Mouse (Mus musculus): Measurements from ENCODE around the gene Tada1. TPM values are rescaled to one million over a fixed set of nuclear protein-coding genes. Genes with fewer than 3 reads are reported as not detected.

The Tada1 gene
- polyA plus RNA-seq (2016; fragmentation: Nextera tagmentation; extraction: Ambion mirVana), result 60.3 and 60.7 TPM in 2 replicates

DNA sequence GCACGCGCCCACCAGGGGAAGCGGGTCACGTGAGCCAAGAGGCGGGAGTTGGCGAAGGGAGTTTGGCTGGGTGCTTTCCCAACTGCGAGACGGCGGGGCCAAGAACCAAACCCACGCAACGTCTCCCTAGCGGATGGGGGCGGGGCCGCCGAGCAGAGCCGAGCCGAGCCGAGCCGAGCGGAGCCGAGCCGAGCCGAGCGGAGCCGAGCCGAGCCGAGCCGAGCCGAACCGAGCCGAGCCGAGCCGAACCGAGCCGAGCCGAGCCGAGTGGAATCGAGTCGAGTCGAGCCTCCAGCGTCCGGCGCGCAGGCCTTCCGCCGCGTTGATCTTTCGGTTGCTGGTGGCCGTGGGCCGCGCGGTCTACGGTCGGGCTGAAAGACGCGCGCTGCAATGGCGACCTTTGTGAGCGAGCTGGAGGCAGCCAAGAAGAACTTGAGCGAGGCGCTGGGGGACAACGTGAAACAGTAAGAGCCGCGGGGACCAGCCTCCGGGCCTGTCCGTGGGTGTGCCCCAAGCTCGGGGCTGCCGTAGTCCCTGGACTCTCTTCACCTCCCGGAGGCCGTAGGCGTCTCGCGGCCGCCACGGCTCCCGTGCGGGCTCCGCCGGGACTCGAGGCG is at the start of gene Tada1:
Gene Tada1 (plus strand): TSS at position 85 of the 617 bp plus-strand sequence.
- peaks cover 19% of the 10 kb centered on the region for H3K36me3 ChIP-seq
- peaks cover 19% of the 10 kb centered on the region for H3K4me1 ChIP-seq (replicated peaks)
- H3K27ac ChIP-seq, result peak within 1 kb of the TSS; percentile 90
- H3K27me3 ChIP-seq, result no peaks in the 10 kb centered on the region
- ATAC-seq (ENCODE audit: insufficient number of reproducible peaks, insufficient read depth, low FRiP score, low TSS enrichment, low read depth), result peak; percentile 92
- under 1% methylated on average over 77 of the region's 81 CpGs for WGBS
- peak within 1 kb of the TSS; percentile 66 for H3K4me2 ChIP-seq
- 0 out of 2 replicates have a peak, but pooled peaks cover 3% of the 10 kb centered on the region for H3K9me3 ChIP-seq
- H3K4me3 ChIP-seq (replicated peaks), result peak within 1 kb of the TSS; percentile 96
- peak within 1 kb of the TSS; percentile 97 for H3K9ac ChIP-seq (replicated peaks)

DNA sequence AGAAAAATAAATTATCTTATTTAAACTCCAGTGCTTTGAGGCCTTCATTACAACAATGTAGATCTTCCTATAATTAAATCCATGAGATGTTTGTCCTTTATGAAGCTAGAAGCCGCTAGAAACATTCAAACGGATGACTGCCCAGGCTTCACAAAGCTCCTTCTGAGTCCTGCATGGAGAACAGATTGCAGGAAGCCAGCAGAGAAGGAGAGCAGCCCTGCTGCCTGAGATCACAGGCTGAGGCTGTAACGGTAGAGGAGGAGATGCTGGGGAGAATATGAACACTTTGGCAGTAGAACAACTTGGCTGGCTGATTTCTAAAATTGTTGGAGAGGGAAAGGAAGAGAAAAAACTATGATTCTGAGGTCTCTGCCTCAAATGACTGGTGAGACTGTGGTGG is 48.1 kb upstream of the Tada1 start:
- no peak overlapping the region for H3K4me2 ChIP-seq
- H3K36me3 ChIP-seq, result no peaks in the 10 kb centered on the region
- no peak overlapping the region for H3K4me3 ChIP-seq (replicated peaks)
- H3K9me3 ChIP-seq, result no peaks in the 10 kb centered on the region
- no peaks in the 10 kb centered on the region for H3K4me1 ChIP-seq (replicated peaks)
- no peak overlapping the region for H3K27ac ChIP-seq
- ATAC-seq (ENCODE audit: insufficient number of reproducible peaks, insufficient read depth, low FRiP score, low TSS enrichment, low read depth), result no peak
- H3K9ac ChIP-seq (replicated peaks), result no peak overlapping the region
- WGBS, result 59% methylated on average over 3 of the region's 3 CpGs
- H3K27me3 ChIP-seq, result no peaks in the 10 kb centered on the region

DNA sequence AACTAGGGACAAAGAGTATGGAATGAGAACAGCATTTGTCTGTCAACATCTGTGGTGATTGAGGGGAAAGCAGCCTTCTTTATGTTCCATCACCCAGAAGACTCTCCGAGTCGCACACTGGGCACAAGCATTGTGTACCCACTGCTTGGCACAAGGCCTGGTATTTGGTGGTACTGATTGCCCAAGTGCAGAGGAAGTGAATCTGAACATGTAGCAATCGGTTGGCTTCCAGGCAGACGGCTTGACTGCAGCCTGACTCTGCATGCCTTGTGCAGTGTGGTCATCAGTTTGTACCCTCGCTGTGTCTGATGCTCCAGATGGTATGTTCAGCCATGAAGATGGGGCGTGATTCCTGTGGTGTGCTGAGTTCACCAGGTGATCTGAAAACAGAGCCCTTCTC is 39.8 kb upstream of the Tada1 start:
- no peak for ATAC-seq (ENCODE audit: insufficient number of reproducible peaks, insufficient read depth, low FRiP score, low TSS enrichment, low read depth)
- Histone ChIP-seq H3K27me3 (no peaks in the 10 kb centered on the region), H3K27ac (no peak overlapping the region), H3K4me1 (replicated peaks) (no peaks in the 10 kb centered on the region; the same call in 1 of the 2 replicates), H3K36me3 (no peaks in the 10 kb centered on the region), H3K9ac (replicated peaks) (no peak overlapping the region), H3K9me3 (no peaks in the 10 kb centered on the region), H3K4me2 (no peak overlapping the region), H3K4me3 (replicated peaks) (no peak overlapping the region)
- WGBS, result 86% methylated on average over 6 of the region's 6 CpGs

DNA sequence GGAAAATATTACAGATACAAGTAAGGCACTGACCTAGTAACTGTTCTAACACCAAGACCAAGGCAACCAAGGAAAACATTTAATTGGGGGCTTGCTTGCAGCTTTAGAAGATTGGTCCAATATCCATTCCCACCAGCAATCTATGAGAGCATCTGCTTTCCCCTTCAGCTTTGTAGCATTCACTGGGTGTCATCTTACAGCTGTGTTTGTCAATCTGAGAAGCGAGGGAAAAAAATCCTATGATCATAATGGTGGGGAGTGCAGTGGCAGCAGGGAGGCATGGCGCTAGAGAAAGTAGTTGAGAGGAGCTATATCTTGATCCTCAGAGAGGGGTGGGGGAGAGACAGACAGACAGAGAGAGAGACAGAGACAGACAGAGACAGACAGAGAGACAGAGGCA is 36.8 kb upstream of the Tada1 start:
- no peaks in the 10 kb centered on the region; the same call in 1 of the 2 replicates for H3K4me1 ChIP-seq (replicated peaks)
- ATAC-seq (ENCODE audit: insufficient number of reproducible peaks, insufficient read depth, low FRiP score, low TSS enrichment, low read depth), result no peak
- no peak overlapping the region for H3K4me2 ChIP-seq
- no peak overlapping the region for H3K9ac ChIP-seq (replicated peaks)
- 55% methylated on average over 2 of the region's 2 CpGs for WGBS
- no peak overlapping the region for H3K27ac ChIP-seq
- no peaks in the 10 kb centered on the region for H3K9me3 ChIP-seq
- H3K4me3 ChIP-seq (replicated peaks), result no peak overlapping the region
- H3K27me3 ChIP-seq, result no peaks in the 10 kb centered on the region
- H3K36me3 ChIP-seq, result no peaks in the 10 kb centered on the region

DNA sequence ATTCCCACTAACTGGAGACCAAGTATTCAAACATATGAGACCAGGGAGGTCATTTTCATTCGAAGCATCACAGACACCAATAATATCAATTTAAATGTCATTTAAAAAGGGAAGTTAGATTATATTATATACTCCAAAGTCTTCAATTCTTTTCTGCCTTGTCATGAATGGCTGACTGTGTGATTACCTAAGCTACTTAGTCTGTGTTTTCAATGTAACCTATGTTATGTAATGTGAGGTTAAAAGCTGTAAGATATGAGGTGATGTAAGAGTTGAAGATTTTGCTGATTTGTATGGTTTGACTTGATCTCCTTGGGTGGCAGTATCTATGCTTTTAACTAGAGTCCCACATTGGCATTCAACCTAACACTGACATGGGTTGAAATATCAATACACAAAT is 36.4 kb upstream of the Tada1 start:
- H3K27me3 ChIP-seq, result no peaks in the 10 kb centered on the region
- H3K4me2 ChIP-seq, result no peak overlapping the region
- 85% methylated on average over 1 of the region's 1 CpGs for WGBS
- no peaks in the 10 kb centered on the region for H3K9me3 ChIP-seq
- no peak for ATAC-seq (ENCODE audit: insufficient number of reproducible peaks, insufficient read depth, low FRiP score, low TSS enrichment, low read depth)
- H3K9ac ChIP-seq (replicated peaks), result no peak overlapping the region
- no peak overlapping the region for H3K4me3 ChIP-seq (replicated peaks)
- no peaks in the 10 kb centered on the region; the same call in 1 of the 2 replicates for H3K4me1 ChIP-seq (replicated peaks)
- no peak overlapping the region for H3K27ac ChIP-seq
- no peaks in the 10 kb centered on the region for H3K36me3 ChIP-seq

DNA sequence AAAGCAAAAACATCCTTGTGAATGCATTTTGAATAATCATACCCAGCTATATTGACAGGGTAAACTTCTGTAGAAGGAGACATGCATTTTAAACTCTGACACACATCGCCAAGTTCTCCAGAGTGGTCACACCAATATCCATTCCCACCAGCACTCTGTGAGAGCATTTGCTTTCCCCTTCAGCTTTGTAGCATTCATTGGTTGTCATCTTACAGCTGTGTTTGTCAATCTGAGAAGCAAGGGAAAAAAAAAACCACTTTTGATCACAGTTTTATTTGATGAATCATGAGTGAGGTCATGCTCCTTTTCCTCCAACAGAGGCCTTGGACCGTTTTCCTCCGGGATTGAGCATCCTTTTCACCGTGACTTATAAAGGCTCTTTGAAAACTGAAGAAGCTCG is 35.3 kb upstream of the Tada1 start:
- no peak overlapping the region for H3K4me2 ChIP-seq
- no peak overlapping the region for H3K4me3 ChIP-seq (replicated peaks)
- H3K4me1 ChIP-seq (replicated peaks), result no peaks in the 10 kb centered on the region; the same call in 1 of the 2 replicates
- no peaks in the 10 kb centered on the region for H3K9me3 ChIP-seq
- no peak overlapping the region for H3K27ac ChIP-seq
- 55% methylated on average over 5 of the region's 5 CpGs for WGBS
- no peak for ATAC-seq (ENCODE audit: insufficient number of reproducible peaks, insufficient read depth, low FRiP score, low TSS enrichment, low read depth)
- H3K36me3 ChIP-seq, result no peaks in the 10 kb centered on the region
- no peaks in the 10 kb centered on the region for H3K27me3 ChIP-seq
- no peak overlapping the region for H3K9ac ChIP-seq (replicated peaks)

DNA sequence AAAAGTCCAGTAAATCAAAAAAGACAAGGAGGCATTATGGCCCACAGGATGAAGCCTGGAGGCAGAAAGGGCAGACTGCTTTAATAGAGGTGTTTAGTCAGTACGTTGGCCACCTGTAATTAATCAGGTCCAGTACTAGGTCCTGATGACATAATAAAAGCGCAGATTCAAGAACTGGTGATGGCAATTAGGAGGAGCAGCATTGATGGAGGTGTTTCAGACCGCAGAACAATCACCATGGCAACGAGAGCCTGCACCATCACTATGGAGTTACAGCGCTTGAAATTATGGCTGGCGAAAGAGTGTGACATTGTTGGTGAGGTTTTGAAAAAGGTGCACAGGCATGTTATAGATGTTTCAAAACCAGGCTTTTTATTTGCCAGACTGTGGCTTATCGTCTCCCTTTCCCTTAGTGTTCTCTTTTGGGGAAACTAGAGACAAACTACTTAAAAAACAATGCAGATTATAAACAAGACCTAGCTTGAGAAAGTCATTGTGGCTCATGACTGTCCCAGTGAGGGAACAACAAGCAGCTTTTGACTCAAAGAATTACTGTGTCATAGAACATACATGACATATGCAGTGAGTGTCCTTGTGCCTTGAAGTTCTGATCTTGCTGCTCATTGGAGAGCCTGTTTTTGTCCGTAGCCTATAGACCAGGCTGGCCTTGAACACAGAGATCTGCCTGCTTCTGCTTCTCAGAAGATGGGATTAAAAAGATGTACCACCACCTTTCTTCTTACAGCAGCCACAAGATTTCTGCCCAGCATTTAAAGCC is 34.4 kb upstream of the Tada1 start:
- 40% methylated on average over 8 of the region's 8 CpGs for WGBS
- no peak overlapping the region for H3K4me3 ChIP-seq (replicated peaks)
- ATAC-seq (ENCODE audit: insufficient number of reproducible peaks, insufficient read depth, low FRiP score, low TSS enrichment, low read depth), result no peak
- no peak overlapping the region for H3K9ac ChIP-seq (replicated peaks)
- peaks cover 6% of the 10 kb centered on the region for H3K4me1 ChIP-seq (replicated peaks)
- H3K36me3 ChIP-seq, result no peaks in the 10 kb centered on the region
- H3K4me2 ChIP-seq, result no peak overlapping the region
- H3K27ac ChIP-seq, result no peak overlapping the region
- no peaks in the 10 kb centered on the region for H3K9me3 ChIP-seq
- H3K27me3 ChIP-seq, result no peaks in the 10 kb centered on the region

DNA sequence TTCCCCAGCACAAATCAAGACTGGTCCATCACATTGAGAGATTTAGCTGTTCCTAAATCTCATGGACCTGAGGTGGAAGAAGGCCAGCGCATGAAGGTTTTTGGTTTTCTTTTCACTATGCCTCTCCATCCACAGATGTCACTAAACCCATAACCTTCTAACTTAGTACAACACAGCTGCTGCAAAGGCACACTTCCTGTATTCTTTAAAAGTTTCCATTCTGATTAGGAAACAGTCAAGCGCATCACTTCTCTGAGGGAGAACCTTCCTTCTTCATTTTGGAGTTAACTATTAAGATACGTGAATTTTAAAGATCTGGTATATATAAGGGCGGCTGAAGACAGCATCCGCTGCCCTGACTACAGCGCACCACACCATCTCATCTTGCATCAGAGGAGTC is 33.3 kb upstream of the Tada1 start:
- WGBS, result 93% methylated on average over 6 of the region's 6 CpGs
- Histone ChIP-seq H3K27me3 (no peaks in the 10 kb centered on the region), H3K27ac (no peak overlapping the region), H3K4me1 (replicated peaks) (peaks cover 11% of the 10 kb centered on the region), H3K4me3 (replicated peaks) (no peak overlapping the region), H3K36me3 (no peaks in the 10 kb centered on the region), H3K9ac (replicated peaks) (no peak overlapping the region), H3K9me3 (no peaks in the 10 kb centered on the region), H3K4me2 (no peak overlapping the region)
- ATAC-seq (ENCODE audit: insufficient number of reproducible peaks, insufficient read depth, low FRiP score, low TSS enrichment, low read depth), result no peak

DNA sequence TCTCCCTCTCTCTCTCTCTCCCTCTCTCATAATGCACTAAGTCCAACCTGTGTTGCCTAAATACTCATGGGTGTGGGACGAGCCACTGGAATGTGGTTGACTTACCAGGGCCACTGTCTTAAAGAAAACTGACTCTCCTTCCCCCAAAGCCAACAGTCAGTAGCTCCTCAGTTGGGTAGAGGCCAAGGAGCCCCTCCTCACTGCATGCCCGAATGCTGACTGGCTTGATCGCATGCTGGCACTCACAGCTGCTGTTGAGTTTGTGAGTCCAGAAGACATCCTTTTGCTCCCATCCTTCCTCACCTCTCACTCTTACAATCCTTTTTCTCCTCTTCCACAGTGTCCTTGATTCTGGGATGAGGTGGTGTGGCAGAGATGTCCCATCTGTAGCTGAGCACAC is 32.0 kb upstream of the Tada1 start:
- no peak overlapping the region for H3K9ac ChIP-seq (replicated peaks)
- 85% methylated on average over 3 of the region's 3 CpGs for WGBS
- peaks cover 11% of the 10 kb centered on the region for H3K4me1 ChIP-seq (replicated peaks)
- H3K4me2 ChIP-seq, result no peak overlapping the region
- H3K36me3 ChIP-seq, result no peaks in the 10 kb centered on the region
- H3K4me3 ChIP-seq (replicated peaks), result no peak overlapping the region
- H3K27ac ChIP-seq, result no peak overlapping the region
- no peak for ATAC-seq (ENCODE audit: insufficient number of reproducible peaks, insufficient read depth, low FRiP score, low TSS enrichment, low read depth)
- H3K9me3 ChIP-seq, result no peaks in the 10 kb centered on the region
- H3K27me3 ChIP-seq, result no peaks in the 10 kb centered on the region

DNA sequence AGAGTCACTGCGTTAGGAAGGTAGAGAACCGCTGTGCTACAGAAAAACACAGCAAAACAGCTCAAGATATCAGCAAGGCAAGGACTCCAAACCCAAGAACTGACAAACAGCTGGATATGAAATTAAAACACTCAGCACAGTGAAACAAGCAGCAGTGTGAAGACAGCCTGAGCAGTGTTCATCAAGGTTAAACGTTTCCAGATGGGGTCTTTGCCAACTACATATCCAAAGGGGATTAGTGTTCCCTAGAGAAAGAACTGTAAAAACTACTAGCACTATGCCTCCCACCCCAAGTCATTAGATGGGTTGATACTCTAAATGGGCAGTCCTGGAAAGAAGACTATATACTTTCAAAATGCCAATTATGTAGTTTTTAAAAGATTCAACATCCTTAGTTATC is 29.6 kb upstream of the Tada1 start:
- ATAC-seq (ENCODE audit: insufficient number of reproducible peaks, insufficient read depth, low FRiP score, low TSS enrichment, low read depth), result peak; percentile 78
- 30% methylated on average over 3 of the region's 3 CpGs for WGBS
- H3K27me3 ChIP-seq, result no peaks in the 10 kb centered on the region
- H3K36me3 ChIP-seq, result no peaks in the 10 kb centered on the region
- H3K27ac ChIP-seq, result peak overlapping the region; percentile 4; the same call in 1 of the 2 replicates
- peaks cover 11% of the 10 kb centered on the region for H3K4me1 ChIP-seq (replicated peaks)
- H3K4me2 ChIP-seq, result peak overlapping the region; percentile 13; the same call in 1 of the 2 replicates
- no peak overlapping the region for H3K9ac ChIP-seq (replicated peaks)
- no peak overlapping the region for H3K4me3 ChIP-seq (replicated peaks)
- no peaks in the 10 kb centered on the region for H3K9me3 ChIP-seq

DNA sequence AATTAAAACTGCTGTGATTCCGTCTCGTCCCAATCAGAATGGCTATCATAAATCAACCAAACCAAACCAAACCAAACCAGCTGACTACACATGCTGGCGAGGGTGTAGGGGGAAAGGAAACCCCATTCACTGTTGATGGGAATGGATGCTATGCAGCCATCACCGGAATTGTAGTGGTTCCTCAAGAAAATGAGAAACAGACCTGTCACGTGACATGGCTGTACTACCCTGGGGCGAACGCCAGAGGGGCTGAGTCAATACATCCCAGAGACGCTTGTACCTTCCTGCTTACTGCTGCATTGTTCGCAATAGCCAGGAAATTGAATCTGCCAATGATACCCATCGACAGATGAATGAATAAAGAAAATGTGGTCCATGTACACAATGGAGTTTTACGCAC is 29.1 kb upstream of the Tada1 start:
- Histone ChIP-seq H3K4me2 (peak overlapping the region; percentile 13; the same call in 1 of the 2 replicates), H3K27ac (peak overlapping the region; percentile 4; the same call in 1 of the 2 replicates), H3K4me1 (replicated peaks) (peaks cover 11% of the 10 kb centered on the region), H3K9ac (replicated peaks) (no peak overlapping the region), H3K4me3 (replicated peaks) (no peak overlapping the region), H3K27me3 (no peaks in the 10 kb centered on the region), H3K9me3 (no peaks in the 10 kb centered on the region), H3K36me3 (no peaks in the 10 kb centered on the region)
- peak; percentile 77 for ATAC-seq (ENCODE audit: insufficient number of reproducible peaks, insufficient read depth, low FRiP score, low TSS enrichment, low read depth)
- 28% methylated on average over 11 of the region's 11 CpGs for WGBS

Measured in limb, embryonic 12.5 days (tissue).